Mouse (Mus musculus): ENCODE data around the gene Ubn1.

The Ubn1 gene

DNA sequence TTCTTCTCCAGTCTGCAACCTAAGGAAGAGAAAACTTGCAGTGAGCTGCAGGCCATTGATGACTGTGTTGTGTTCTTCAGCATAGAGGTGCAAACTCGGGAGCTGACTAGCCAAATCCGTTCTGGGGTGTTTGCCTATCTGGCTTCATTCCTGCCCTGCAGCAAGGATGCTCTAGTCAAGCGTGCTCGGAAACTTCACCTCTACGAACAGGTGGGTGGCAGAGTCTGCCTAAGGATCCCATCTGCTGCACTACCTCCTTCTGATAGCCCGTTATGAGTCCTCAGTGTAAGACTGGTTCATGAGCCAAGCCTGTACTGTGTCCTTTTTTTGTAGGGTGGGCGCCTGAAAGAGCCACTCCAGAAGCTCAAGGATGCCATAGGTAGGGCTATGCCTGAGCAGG, 22.1 kb downstream of the Ubn1 start:
- no peak for DNase-seq (ENCODE audit: low spot score in 2 of 2)

DNA sequence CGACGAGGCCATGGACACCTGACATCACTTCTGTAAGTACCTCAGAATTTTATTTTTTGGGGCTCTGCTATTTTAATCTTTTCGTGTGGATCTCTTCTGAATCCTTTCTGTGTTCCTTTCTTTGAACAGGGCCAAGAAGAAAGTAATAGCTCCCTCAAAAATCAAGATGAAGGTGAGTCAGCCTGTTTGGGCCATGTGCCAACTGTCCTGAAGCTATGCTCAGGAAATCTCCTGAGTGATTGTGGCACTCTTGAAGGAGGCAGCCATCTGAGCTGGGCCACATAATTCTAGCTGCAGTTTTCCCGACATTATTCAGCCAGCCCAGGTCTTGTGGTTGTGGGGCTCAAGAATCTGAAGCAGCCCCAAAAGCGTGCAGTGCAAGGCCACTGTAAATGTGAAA, 24.5 kb downstream of the Ubn1 start:
- no peak for DNase-seq (ENCODE audit: low spot score in 2 of 2)

DNA sequence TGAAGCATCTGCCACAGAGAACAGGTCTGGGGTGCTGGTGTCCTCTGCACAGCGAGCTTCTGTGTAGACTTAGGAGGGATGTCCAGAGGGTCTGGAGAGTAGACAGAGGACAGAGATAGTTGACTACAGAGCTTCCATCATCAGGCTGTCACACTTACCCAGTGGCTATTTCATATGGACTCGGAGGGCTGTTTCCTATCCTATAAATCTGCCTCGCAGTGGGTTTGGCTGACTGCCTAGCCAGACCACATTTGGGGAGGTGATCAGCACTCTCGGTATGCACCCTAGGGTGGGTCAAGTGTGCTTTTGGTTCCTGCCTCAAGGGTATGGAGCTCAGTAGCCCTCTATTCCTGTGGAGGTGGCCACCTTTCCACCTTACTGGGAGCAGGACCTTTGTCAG, 35.3 kb downstream of the Ubn1 start:
- DNase-seq (ENCODE audit: low spot score in 2 of 2) = no peak

DNA sequence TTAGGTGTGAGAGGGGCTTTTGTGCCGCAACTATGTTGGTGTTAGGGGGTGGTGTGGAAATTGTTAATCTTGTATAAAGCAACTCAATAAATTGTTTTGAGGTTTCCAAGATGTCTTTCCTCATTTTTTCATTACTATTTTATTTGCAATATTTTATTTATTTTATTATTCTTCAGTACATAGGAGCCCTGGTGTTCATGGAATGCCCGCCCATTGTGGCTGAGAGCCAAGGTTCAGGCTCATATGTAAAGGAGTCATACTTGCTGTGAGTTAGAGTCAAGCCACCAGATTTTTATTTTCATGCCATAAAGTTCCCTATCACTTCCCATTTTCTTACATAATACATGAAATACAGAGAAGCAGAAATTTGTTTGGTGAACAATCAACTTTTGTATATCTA, 36.3 kb downstream of the Ubn1 start:
- DNase-seq (ENCODE audit: low spot score in 2 of 2) = no peak

DNA sequence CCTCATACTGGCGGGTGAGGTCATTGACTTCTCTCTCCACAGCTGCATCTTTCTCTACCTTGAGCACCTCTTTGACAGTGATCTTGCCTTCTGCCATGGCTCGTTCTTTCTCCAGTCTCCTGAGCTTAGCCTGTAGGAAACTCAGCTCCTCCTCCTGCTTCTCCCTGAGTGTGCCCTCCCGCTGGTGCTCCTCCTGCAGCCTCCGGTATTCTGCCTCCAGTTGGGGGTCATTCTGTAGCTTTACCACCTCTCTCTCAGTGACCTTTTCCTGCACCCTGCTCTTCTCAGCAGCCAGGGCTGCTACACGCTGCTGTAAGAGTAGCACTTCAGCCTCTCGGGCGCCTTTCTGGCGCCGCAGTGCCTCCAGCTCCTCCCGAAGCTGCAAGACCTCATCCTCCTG, 39.2 kb downstream of the Ubn1 start:
- no peak for DNase-seq (ENCODE audit: low spot score in 2 of 2)

DNA sequence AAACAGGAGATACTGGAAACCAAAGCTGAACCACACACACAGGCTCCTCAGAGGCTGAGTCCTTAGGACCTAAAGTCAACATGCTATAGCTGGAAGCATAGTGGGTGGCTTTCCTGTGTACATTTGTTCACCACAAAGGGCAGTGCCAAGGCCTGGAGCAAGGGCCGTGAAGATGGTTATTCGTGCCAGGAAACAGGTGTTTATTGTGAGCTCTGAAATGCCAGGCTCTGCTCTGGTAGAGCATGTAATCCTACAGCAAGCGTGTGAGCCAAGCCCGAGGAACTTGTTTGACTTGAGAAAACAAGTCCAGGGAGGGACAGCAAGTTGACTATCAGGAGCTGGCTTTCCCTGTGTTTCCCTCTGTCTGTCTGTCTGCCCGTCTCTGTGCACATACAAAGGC, 43.4 kb downstream of the Ubn1 start:
- DNase-seq (ENCODE audit: low spot score in 2 of 2) = no peak

DNA sequence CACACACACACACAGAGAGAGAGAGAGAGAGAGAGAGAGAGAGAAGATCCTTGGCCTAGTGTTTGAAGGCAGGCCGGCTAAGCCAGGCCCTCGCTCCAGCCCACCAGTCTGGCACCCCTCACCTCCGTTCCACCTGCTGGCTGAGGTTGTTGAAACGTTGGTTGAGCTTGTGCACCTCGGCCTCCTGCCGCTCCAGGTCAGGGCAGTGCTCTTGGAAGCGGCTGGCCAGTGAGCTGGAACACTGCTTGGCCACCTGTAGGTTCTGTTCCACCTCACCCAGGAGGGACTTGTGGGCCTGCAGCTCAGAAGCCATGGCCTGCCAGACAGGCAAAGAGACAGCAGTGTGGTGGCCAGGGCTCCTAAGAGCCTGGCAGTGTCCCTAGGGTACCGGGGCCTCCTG, 46.6 kb downstream of the Ubn1 start:
- DNase-seq (ENCODE audit: low spot score in 2 of 2) = no peak

DNA sequence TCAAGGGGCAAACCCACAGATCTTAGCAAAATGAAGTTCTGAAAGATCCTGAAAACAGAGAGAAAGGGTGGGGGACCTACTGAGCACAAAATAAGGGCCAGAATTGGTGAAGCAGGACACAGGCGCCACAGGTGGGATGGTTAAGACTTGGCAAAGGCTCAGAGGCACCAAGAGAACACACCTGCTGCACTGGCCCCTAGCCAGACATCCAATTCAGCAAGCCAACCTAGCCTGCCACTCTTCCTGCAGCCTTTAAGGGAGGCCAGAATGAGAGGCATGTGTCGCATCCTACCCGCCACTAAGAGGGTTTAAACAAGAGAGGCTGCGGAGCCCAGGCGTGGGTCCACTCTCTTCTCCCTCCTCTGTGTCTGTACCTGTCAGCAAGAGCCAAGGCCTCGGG, 51.1 kb downstream of the Ubn1 start:
- DNase-seq (ENCODE audit: low spot score in 2 of 2) = no peak

DNA sequence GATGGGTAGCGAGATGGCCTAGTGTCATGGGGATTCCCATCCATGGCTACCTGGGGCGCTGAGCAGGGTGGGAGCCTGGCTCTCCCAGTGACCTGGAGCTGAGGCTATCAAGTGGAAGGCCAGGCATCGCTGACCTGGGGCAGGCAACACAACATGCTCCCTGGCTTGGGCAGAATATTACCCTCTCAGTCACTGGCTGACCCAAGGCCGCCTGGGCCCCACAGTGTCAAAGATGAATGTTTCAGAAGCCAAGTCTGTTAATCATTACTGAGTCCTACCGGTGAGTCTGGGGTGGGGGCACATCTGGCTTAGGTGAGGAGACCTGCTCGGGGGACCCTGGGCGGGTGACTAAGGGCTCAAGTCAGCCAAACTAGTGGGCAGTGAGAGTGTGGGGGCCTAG, 60.0 kb downstream of the Ubn1 start:
- no peak for DNase-seq (ENCODE audit: low spot score in 2 of 2)

DNA sequence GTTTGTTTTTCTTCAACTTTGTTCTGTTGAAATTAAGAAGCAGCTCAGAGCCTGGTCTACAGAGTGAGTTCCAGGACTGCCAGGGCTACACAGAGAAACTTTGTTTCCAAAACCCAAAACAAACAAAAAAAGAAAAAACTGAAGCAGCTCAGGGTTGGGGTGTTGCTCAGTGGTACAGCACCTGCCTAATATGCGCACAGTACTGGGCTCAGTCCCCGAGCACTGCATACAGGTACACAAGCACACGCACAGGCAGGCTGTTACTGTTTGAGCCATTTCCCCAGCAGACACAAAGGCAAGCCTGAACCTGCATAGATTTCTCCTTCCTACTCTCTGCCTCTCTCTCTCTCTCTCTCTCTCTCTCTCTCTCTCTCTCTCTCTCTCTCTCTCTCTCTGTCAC, 61.2 kb downstream of the Ubn1 start:
- peak in 1 of 2 experiments; percentile 35 for DNase-seq (ENCODE audit: low spot score in 2 of 2)

DNA sequence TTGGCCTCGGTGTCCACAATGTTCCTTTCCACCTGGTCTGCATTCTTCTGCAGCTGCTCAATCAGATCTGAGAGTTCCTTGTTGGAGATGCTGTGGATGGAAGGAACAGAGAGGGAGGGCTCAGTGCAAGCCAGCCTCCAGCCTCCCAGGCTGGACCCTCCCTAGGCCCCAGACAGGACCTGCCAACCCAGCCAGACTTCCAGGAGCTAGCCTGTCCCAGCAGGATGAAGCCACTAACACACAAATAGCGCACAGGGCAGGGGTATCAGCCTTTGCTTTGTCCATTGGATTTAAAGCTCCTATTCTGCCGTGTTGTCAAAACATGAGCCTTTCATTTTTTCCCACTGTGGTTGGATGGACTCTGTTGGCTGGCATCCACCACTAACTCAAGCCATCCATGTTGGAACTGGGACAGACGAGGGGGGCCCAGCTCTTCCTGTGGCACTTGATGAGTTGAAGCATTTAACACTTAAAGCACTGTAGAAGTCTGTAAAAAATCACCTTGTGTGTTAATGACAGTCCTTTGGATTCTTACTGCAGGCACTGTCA, 63.2 kb downstream of the Ubn1 start:
- DNase-seq (ENCODE audit: low spot score in 2 of 2) = no peak

DNA sequence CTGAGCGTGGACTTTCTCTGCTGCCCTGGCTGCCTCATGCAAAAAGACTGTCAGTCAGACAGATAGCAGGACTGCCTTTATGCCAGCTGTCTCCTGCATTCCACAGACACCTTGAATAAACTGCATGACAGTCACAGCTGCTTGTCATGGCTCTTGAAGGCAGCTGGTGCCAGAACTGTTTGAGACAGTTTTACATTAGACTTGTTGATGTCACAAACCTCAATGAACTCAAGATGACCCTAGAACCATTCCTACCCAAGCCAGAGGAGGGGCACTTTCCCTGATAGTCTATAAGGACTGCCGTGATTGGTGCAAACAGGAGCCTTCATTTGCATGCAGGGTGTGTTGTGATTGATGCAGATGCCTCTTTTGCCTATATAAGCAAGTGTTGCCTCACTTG, 63.7 kb downstream of the Ubn1 start:
- DNase-seq (ENCODE audit: low spot score in 2 of 2) = no peak

DNA sequence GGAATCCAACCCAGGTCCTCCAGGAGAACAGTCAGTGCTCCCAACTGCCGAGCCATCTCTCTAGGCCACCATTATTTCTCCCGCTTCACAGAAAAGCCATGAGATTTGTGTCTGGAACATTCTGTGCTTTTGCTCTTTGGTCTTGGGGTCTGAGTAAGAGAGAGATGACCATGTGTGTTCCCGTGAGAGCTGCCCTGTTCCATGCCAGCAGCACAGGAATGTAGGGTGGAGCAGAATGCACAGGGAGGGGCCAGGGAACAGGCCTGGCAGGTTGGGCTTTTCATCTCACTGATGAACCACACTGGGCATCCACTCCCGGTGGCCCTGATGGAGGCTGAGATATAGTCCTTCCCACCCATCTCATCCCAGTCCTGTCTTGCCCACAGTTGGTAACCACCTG, 69.5 kb downstream of the Ubn1 start:
- peak in 1 of 2 experiments; percentile 48 for DNase-seq (ENCODE audit: low spot score in 2 of 2)

DNA sequence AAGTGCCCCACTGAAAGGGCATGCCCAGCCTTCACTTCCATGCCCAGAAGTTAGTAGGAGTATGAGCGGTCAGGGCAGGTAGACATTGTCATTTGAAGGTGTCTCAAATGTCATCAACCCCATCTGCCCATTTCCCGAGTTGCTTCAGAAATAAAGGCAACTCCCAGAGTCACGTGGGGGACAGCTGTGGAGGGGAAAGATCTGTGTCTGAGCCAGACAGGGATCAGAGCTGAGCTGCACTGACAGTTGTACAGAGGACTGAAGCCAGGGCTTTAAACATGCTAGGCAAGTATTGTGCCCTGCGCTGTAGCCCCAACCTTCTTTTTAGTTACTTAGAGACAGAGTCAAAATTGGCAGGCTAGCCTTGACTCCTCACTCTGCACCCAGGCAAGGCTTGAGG, 70.0 kb downstream of the Ubn1 start:
- DNase-seq (ENCODE audit: low spot score in 2 of 2) = no peak

DNA sequence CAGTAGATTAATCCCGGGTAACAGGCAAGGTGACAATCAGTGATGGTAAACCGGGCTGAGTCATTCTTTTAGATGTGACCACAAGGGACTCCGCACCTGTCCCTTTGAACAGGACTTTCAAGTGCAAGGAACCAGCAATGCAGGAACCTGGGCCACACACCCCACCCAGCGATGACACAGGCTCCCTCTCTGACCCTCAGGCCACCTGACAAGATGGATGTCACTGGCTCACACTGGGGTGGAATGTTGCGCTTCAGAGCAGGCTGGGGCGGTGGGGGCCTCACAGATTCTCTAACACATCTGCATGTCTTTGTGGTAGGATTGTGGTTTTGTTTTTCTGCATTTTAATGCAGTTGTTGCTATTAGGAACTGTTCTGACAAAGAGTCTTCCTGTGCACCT, 73.6 kb downstream of the Ubn1 start:
- no peak for DNase-seq (ENCODE audit: low spot score in 2 of 2)

DNA sequence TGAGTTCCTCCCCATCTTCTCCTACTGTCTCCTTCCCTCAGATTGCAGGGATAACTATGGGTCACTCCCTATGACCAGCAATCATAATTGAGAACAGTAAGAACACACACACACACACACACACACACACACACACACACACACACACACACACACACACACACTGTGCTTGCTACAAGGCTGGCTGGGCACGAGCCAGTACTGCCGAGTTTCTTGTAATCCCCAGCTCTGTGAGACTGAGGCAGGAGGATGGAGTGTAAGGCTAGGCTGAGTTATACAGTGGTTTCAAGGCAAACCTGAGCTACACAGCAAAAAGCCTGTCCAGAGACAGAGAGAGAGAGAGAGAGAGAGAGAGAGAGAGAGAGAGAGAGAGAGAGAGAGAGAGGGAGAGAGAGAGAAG, 80.3 kb downstream of the Ubn1 start:
- DNase-seq (ENCODE audit: low spot score in 2 of 2) = no peak

DNA sequence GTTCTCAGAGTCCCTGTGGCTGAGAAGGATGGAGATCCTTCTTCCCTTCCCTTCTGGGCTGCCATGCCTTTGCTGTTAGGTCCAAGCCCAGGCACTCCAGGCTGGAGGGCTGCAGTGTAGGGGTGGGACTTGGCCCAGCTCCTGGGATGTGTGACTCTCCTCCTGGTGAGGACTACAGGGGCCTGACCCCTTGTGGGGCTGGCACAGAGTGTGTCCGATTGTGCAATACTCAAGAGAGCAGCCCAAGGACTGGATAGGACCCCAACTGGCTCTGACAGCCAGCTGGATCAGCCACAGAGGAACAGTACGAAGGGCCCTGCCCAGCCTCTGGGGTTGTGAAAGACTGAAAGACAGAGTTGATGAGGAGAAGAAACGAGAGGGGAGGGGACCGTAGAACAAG, 80.9 kb downstream of the Ubn1 start:
- peak; percentile 46 to 85 for DNase-seq (ENCODE audit: low spot score in 2 of 2)

DNA sequence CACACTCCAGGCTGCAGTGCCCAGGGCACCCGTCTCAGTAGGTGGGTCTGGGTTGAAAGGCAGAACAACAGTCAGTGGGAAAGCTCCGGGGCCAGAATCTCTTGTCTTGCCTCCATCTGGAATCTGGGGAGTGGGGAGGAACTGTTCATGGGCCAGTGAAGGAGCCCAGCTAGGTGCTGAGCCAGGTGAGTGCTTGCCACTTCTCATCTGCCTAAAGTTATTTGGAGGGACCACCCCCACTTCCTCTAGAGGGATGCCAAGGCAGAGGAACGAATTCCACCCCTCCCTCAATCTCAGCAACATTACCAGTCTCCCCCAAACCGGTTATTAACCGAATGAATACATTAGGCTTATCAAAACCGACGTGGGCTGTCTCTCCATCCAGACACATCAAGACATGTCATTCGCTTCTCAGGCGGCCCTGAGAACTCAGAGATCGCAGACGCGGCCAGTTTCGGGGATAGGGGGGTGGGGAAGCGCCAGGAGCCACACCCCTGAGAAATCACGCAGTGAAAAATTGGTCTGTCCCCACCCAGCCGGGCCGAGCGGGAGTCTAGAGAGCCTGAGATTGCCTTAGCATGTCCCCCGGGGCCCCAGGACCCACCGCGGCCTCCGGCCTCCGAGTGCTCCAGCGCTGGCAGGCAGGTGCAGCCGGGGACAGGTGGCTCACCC, 81.5 kb downstream of the Ubn1 start:
- DNase-seq (ENCODE audit: low spot score in 2 of 2) = peak; percentile 45 to 57

DNA sequence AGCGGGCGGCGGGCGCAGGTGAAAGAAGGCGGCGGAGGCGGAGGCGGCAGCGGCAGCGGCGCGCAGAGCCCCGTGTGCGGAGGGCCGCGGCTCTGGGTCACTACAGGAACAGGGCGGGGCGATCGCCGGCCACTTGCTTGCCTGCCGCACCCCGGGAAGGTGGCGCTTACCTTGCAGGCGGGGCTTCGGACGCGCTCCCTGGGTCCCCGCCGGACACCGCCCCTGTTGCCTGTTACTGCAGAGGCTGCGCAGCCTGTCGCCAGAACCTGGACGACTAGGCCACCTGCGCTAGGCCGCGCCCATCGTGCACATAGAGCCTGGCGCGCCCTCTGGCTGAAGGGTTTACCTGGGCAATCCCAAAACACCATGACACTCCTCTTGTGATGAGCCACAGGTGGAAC, 82.5 kb downstream of the Ubn1 start, which contains the start of gene Ppl:
Gene Ppl, minus strand, starts transcription at position 21 of the 401 bp plus-strand sequence.
- DNase-seq (ENCODE audit: low spot score in 2 of 2) = peak; percentile 81 to 90

DNA sequence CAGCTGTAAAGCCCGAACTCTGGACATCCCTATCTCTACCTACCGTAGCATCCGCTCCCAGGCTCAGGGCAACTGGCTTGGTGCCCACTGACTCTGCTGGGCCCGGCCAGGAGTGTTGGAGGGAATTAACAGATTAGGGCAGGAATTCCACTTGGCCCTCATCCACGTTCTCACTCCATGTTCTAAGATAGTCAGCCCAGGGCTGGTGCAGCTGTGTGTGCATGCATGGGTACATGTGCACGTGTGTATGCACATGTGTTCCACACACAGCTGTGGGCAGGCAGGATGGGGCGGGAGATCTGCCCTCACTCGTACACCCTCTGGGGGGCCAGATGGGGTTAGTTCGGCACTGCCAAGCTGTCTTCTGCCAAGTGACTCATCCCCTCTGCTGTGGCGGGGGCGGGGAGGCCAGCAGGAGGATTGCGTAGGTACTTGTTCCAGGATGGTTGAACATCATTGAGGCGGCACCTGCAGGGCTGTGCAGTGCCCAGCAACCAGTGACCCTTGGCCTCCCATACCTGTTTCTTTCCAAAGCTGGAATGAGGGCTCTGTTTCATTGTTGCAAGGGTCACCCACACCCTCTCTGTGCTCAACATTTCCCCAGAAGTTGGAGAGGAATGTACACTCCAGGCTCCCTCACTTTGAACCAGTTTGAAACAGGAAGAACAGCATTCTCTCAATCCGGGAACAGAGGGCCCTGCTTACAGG, 84.9 kb downstream of the Ubn1 start:
- peak; percentile 73 to 82 for DNase-seq (ENCODE audit: low spot score in 2 of 2)

DNA sequence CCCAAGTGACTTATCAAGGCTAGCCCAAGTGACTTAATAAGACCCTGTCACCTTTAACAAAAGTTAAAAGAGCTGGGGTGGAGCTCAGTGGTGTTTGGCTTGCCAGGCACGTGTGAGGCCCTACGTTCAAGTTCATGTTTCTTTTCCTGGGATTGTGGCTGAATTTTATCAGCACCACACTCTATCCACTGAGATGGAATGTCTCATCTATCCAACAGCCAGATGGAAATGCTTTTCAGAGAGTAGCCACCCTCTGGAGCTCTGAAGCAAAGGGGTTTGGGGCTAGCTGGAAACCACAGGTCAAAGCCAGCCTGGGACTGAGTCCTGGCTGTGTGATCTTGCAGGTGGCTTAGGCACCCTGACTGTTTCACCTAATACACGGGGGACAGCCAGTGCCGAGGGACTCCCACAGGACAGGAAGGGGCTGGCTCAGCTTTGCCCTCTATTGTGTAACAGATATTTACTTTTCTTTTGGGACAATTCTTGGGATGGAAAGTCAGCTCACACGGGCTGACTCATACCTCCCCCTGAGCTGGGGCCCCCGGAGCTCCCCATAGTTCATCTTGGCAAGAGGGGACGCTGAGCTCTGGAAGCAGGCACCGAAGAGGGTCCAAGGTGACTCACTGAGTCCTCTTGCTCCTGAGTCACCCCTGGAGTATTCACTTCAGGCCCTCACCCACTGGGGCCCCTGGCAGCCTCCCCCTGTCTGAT, 85.8 kb downstream of the Ubn1 start:
- peak; percentile 42 to 71 for DNase-seq (ENCODE audit: low spot score in 2 of 2)

Measured in urinary bladder, adult 18-20 months (tissue).